In genomic region chr2:153475114-153476112, GRCm38 (mm10) we compare ENCODE assay signal across 10 mouse cellular contexts. TPM values are rescaled to one million over a fixed set of nuclear protein-coding genes. Genes with fewer than 3 reads are reported as not detected.
DNase-seq lines count a peak whose midpoint lies in the region; ATAC-seq and TF ChIP-seq lines count a peak whose summit lies in the region.
"Had no signal": no experiment of that assay in that cellular context is flagged by ENCODE, and none has a peak within 500 bp of the region (broad histone marks: within the 10 kb centered on the region; RNA-seq: fewer than 3 reads in every experiment).

No protein-coding gene starts in this region.

- no peak for TF ChIP-seq CTCF in Patski (IDR thresholded peaks at IDR 0.05)

- no peak overlapping the region for H3K9ac ChIP-seq in neural tube, embryonic 15.5 days (replicated peaks)

- 38% methylated on average over 4 of the region's 4 CpGs for WGBS in neural tube, embryonic 15.5 days

- no peaks in the 10 kb centered on the region for H3K9me3 ChIP-seq in neural tube, embryonic 15.5 days (replicated peaks)
- H3K9me3 ChIP-seq: G1E had no signal

- H3K36me3 ChIP-seq in neural tube, embryonic 15.5 days, result peaks cover 12% of the 10 kb centered on the region; the same call in 1 of the 2 replicates

- CTCF ChIA-PET in Patski (lab: Charles Lee), result interaction anchor here (0.8 to 5.9 kb wide), 3 partner anchors 12 to 112 kb away, joined by 3 to 48 read pairs (median 3); no protein-coding TSS in a partner anchor

- H3K4me1 ChIP-seq in neural tube, embryonic 15.5 days, result peaks cover 24% of the 10 kb centered on the region

- in situ Hi-C loops in Patski (cut with MboI; ENCODE audit: low pct_unique_long_range_greater_than_20kb), result no loop called here

- intact Hi-C loops in heart, postnatal 25 days (cut with DNase I), result no loop called here

- H3K4me3 ChIP-seq in neural tube, embryonic 15.5 days (replicated peaks), result no peak overlapping the region

- DNase-seq in heart, adult 11 months, result peak; percentile 97
- no peak for DNase-seq in heart, postnatal 25 days (ENCODE audit: low spot score)
- DNase-seq in Patski (ENCODE audit: low read depth, low spot score), result peak; percentile 83
- DNase-seq in heart, adult 18-20 months, result peak; percentile 39 to 52
- peak; percentile 59 for DNase-seq in kidney, postnatal 10 days
- DNase-seq in layer of hippocampus, postnatal 10 days (ENCODE audit: low spot score in 2 of 2), result no peak
- DNase-seq in left cerebral cortex, adult 11 months (ENCODE audit: low spot score), result no peak

- H3K4me2 ChIP-seq in neural tube, embryonic 15.5 days, result no peak overlapping the region

- ATAC-seq in Patski, result peak; percentile 61
- ATAC-seq in neural tube, embryonic 15.5 days (ENCODE audit: low FRiP score), result no peak

- peak overlapping the region; percentile 18; the same call in 1 of the 2 replicates for H3K27ac ChIP-seq in neural tube, embryonic 15.5 days (replicated peaks)

- POLR2A ChIA-PET in Patski (lab: Charles Lee), result no interaction called here

- no peaks in the 10 kb centered on the region for H3K27me3 ChIP-seq in Patski
- no peaks in the 10 kb centered on the region; the same call in 1 of the 2 replicates for H3K27me3 ChIP-seq in neural tube, embryonic 15.5 days (replicated peaks)

RNA-seq across cellular contexts. Expression of gene 4930404H24Rik, which starts 17.2 kb away (rescaled TPM):
- not detected for total RNA-seq in heart, postnatal 25 days (2021)
- polyA plus RNA-seq in Patski (2021), result not detected
- not detected for total RNA-seq in heart, adult 18-20 months (2021)
- polyA plus RNA-seq in neural tube, embryonic 15.5 days (2015; fragmentation: Nextera tagmentation; extraction: Ambion mirVana), result not detected in 2 replicates
- total RNA-seq in layer of hippocampus, postnatal 10 days (2021), result not detected
- total RNA-seq: G1E had no signal
- polyA plus RNA-seq: G1E; gonadal fat pad, adult 2 months had no signal

RNA-seq across cellular contexts. Expression of gene Nol4l, which starts 54.4 kb away (rescaled TPM):
- 1 to 10 TPM; 4.4 TPM for total RNA-seq in heart, postnatal 25 days (2021)
- 17.8 TPM for polyA plus RNA-seq in Patski (2021)
- 1 to 10 TPM; 3.3 to 3.8 TPM for total RNA-seq in heart, adult 18-20 months (2021)
- 31.4 and 36.1 TPM in 2 replicates for polyA plus RNA-seq in neural tube, embryonic 15.5 days (2015; fragmentation: Nextera tagmentation; extraction: Ambion mirVana)
- total RNA-seq in layer of hippocampus, postnatal 10 days (2021), result 10 to 100 TPM; 65.4 to 66.8 TPM

Comparison
In these comparisons a context has a peak if more than half of its experiments do, and no peak if none do; other contexts are left out.
1. DNase-seq: peak in heart, adult 11 months (single experiment), Patski (single experiment), heart, adult 18-20 months (2 of 2) and kidney, postnatal 10 days (single experiment); none in heart, postnatal 25 days (single experiment), layer of hippocampus, postnatal 10 days (0 of 2) and left cerebral cortex, adult 11 months (single experiment).
2. RNA of gene Nol4l, which starts 54.4 kb away (total RNA-seq): 65.4 to 66.8 TPM in layer of hippocampus, postnatal 10 days; 4.4 TPM in heart, postnatal 25 days and 3.3 to 3.8 TPM in heart, adult 18-20 months; every median in the first group is over 10 times any median in the second.